Mouse (Mus musculus): ENCODE data around the gene Nupr1l. TPM values are rescaled to one million over a fixed set of nuclear protein-coding genes. Genes with fewer than 3 reads are reported as not detected.

Gene Nupr1l
- total RNA-seq, 4 experiments from 2014 or later, result 1.8 to 8.3 (median 2.2) TPM

Other genes with a start within 250 kb of the Nupr1l start
- gene Zfp11, start 238.4 kb upstream of the Nupr1l start, total RNA-seq (2022), result 1 to 10 TPM; 6.3 to 8.3 (median 7.0) TPM
- gene Sept14, start 200.0 kb upstream of the Nupr1l start, total RNA-seq (2022), result not detected
- 10 to 100 TPM; 72.9 to 92.8 (median 78.4) TPM for gene Mrps17, start 193.0 kb upstream of the Nupr1l start, total RNA-seq (2022)
- gene Nipsnap2, start 183.5 kb upstream of the Nupr1l start, total RNA-seq (2022), result 10 to 100 TPM; 79.4 to 85.9 (median 82.6) TPM
- gene Psph, start 121.1 kb upstream of the Nupr1l start, total RNA-seq (2022), result 10 to 100 TPM; 23.0 to 31.3 (median 28.6) TPM
- 10 to 100 TPM; 20.2 to 26.5 (median 22.7) TPM for gene Sumf2, start 61.6 kb upstream of the Nupr1l start, total RNA-seq (2022)
- 100 to 1,000 TPM; 410 to 438 (median 418) TPM for gene Chchd2, start 21.1 kb upstream of the Nupr1l start, total RNA-seq (2022)
- gene Zbed5, start 12.8 kb upstream of the Nupr1l start, total RNA-seq (2022), result 1 to 10 TPM; 7.0 to 7.7 (median 7.2) TPM
- 10 to 100 TPM; 24.4 to 26.8 (median 25.6) TPM for gene Phkg1, start 10.0 kb upstream of the Nupr1l start, total RNA-seq (2022)
- gene Vkorc1l1, start 33.4 kb downstream of the Nupr1l start, total RNA-seq (2022), result 10 to 100 TPM; 43.6 to 50.2 (median 45.9) TPM
- 10 to 100 TPM; 11.2 to 60.7 (median 28.9) TPM for gene Gusb, start 94.5 kb downstream of the Nupr1l start, total RNA-seq (2022)
- gene Asl, start 120.7 kb downstream of the Nupr1l start, total RNA-seq (2022), result 10 to 100 TPM; 18.9 to 38.2 (median 26.3) TPM
- 10 to 100 TPM; 31.8 to 38.2 (median 35.6) TPM for gene Crcp, start 120.8 kb downstream of the Nupr1l start, total RNA-seq (2022)
- 10 to 100 TPM; 41.3 to 54.4 (median 48.8) TPM for gene Tpst1, start 164.8 kb downstream of the Nupr1l start, total RNA-seq (2022)
- 10 to 100 TPM; 11.4 to 18.4 (median 12.8) TPM for gene Kctd7, start 236.3 kb downstream of the Nupr1l start, total RNA-seq (2022)

All from layer of hippocampus, adult 8-10 months (tissue).